Mouse (Mus musculus): ENCODE results near the gene Lsm7. TPM values are rescaled to one million over a fixed set of nuclear protein-coding genes. Genes with fewer than 3 reads are reported as not detected.

The Lsm7 gene
- polyA plus RNA-seq, 1 experiment = 67.0 TPM

- TF ChIP-seq POLR2A (IDR thresholded peaks at IDR 0.05; ENCODE audit: control insufficient read depth, low read depth, low read length) (no peak), CTCF (IDR thresholded peaks at IDR 0.05; ENCODE audit: control insufficient read depth, insufficient read depth, insufficient replicate concordance, low read depth, low read length) (no peak)
- Histone ChIP-seq H3K27ac (ENCODE audit: control insufficient read depth, insufficient read depth, low read depth, low read length) (no peak overlapping the region), H3K36me3 (ENCODE audit: control insufficient read depth, insufficient read depth, low read length) (no peaks in the 10 kb centered on the region; the same call in none of the 2 replicates), H3K4me1 (ENCODE audit: control insufficient read depth, insufficient read depth, low read length) (peaks cover 2% of the 10 kb centered on the region), H3K4me3 (ENCODE audit: control insufficient read depth, low read depth, low read length) (peak overlapping the region; percentile 26), H3K27me3 (ENCODE audit: control insufficient read depth, insufficient read depth, low read length) (no peaks in the 10 kb centered on the region)
Measured at GRCm38 (mm10) chr10:80856908-80857307, 1.9 kb upstream of the Lsm7 start.

- Histone ChIP-seq H3K4me1 (ENCODE audit: control insufficient read depth, insufficient read depth, low read length) (peaks cover 2% of the 10 kb centered on the region), H3K27ac (ENCODE audit: control insufficient read depth, insufficient read depth, low read depth, low read length) (no peak overlapping the region), H3K4me3 (ENCODE audit: control insufficient read depth, low read depth, low read length) (peak overlapping the region; percentile 81), H3K36me3 (ENCODE audit: control insufficient read depth, insufficient read depth, low read length) (no peaks in the 10 kb centered on the region; the same call in none of the 2 replicates), H3K27me3 (ENCODE audit: control insufficient read depth, insufficient read depth, low read length) (no peaks in the 10 kb centered on the region)
- TF ChIP-seq POLR2A (IDR thresholded peaks at IDR 0.05; ENCODE audit: control insufficient read depth, low read depth, low read length) (no peak), CTCF (IDR thresholded peaks at IDR 0.05; ENCODE audit: control insufficient read depth, insufficient read depth, insufficient replicate concordance, low read depth, low read length) (no peak)
Measured at GRCm38 (mm10) chr10:80856267-80856666, 1.3 kb upstream of the Lsm7 start.

- H3K4me3 ChIP-seq (ENCODE audit: control insufficient read depth, low read depth, low read length) = peak overlapping the region; percentile 81
- H3K4me1 ChIP-seq (ENCODE audit: control insufficient read depth, insufficient read depth, low read length) = peaks cover 2% of the 10 kb centered on the region
- no peaks in the 10 kb centered on the region for H3K27me3 ChIP-seq (ENCODE audit: control insufficient read depth, insufficient read depth, low read length)
- no peaks in the 10 kb centered on the region; the same call in none of the 2 replicates for H3K36me3 ChIP-seq (ENCODE audit: control insufficient read depth, insufficient read depth, low read length)
- H3K27ac ChIP-seq (ENCODE audit: control insufficient read depth, insufficient read depth, low read depth, low read length) = no peak overlapping the region
- TF ChIP-seq POLR2A (IDR thresholded peaks at IDR 0.05; ENCODE audit: control insufficient read depth, low read depth, low read length) (no peak), CTCF (IDR thresholded peaks at IDR 0.05; ENCODE audit: control insufficient read depth, insufficient read depth, insufficient replicate concordance, low read depth, low read length) (no peak)
Measured at GRCm38 (mm10) chr10:80855749-80856073, 702 bp upstream of the Lsm7 start.

GRCm38 (mm10) chr10:80848571-80848970 is 6.4 kb downstream of the Lsm7 start:
- H3K36me3 ChIP-seq (ENCODE audit: control insufficient read depth, insufficient read depth, low read length) = no peaks in the 10 kb centered on the region; the same call in none of the 2 replicates
- H3K27ac ChIP-seq (ENCODE audit: control insufficient read depth, insufficient read depth, low read depth, low read length) = no peak overlapping the region
- H3K4me1 ChIP-seq (ENCODE audit: control insufficient read depth, insufficient read depth, low read length) = peaks cover 7% of the 10 kb centered on the region
- H3K4me3 ChIP-seq (ENCODE audit: control insufficient read depth, low read depth, low read length) = no peak overlapping the region
- no peak for TF ChIP-seq CTCF (IDR thresholded peaks at IDR 0.05; ENCODE audit: control insufficient read depth, insufficient read depth, insufficient replicate concordance, low read depth, low read length)
- no peak for TF ChIP-seq POLR2A (IDR thresholded peaks at IDR 0.05; ENCODE audit: control insufficient read depth, low read depth, low read length)
- H3K27me3 ChIP-seq (ENCODE audit: control insufficient read depth, insufficient read depth, low read length) = no peaks in the 10 kb centered on the region

DNA sequence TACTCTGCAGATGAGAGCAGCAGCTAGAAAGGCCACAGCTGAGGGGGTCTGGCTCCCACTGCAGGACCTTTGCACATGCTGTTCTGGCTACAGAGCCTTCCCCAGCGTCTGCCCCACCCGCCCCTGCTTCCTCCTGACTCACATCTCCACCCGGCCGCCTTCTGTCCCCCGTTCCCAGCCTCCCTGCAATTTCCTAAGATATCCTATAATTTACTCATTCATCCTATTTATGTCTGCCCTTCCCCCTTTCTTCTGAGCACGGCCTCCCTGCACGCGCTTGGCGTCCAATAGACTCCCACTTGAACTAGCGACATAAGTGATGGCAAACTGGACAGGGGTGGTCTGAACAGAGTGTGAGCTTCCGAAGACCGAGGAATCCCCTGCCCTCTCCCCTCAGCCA is 9.3 kb downstream of the Lsm7 start:
- Histone ChIP-seq H3K27me3 (ENCODE audit: control insufficient read depth, insufficient read depth, low read length) (no peaks in the 10 kb centered on the region), H3K36me3 (ENCODE audit: control insufficient read depth, insufficient read depth, low read length) (no peaks in the 10 kb centered on the region), H3K4me3 (ENCODE audit: control insufficient read depth, low read depth, low read length) (no peak overlapping the region), H3K4me1 (ENCODE audit: control insufficient read depth, insufficient read depth, low read length) (peaks cover 10% of the 10 kb centered on the region), H3K27ac (ENCODE audit: control insufficient read depth, insufficient read depth, low read depth, low read length) (no peak overlapping the region)
- no peak for TF ChIP-seq CTCF (IDR thresholded peaks at IDR 0.05; ENCODE audit: control insufficient read depth, insufficient read depth, insufficient replicate concordance, low read depth, low read length)
- TF ChIP-seq POLR2A (IDR thresholded peaks at IDR 0.05; ENCODE audit: control insufficient read depth, low read depth, low read length) = no peak

GRCm38 (mm10) chr10:80845055-80845693 is 9.8 kb downstream of the Lsm7 start:
- H3K27me3 ChIP-seq (ENCODE audit: control insufficient read depth, insufficient read depth, low read length) = no peaks in the 10 kb centered on the region
- peaks cover 10% of the 10 kb centered on the region for H3K4me1 ChIP-seq (ENCODE audit: control insufficient read depth, insufficient read depth, low read length)
- no peak overlapping the region for H3K27ac ChIP-seq (ENCODE audit: control insufficient read depth, insufficient read depth, low read depth, low read length)
- no peaks in the 10 kb centered on the region for H3K36me3 ChIP-seq (ENCODE audit: control insufficient read depth, insufficient read depth, low read length)
- no peak for TF ChIP-seq CTCF (IDR thresholded peaks at IDR 0.05; ENCODE audit: control insufficient read depth, insufficient read depth, insufficient replicate concordance, low read depth, low read length)
- no peak for TF ChIP-seq POLR2A (IDR thresholded peaks at IDR 0.05; ENCODE audit: control insufficient read depth, low read depth, low read length)
- no peak overlapping the region for H3K4me3 ChIP-seq (ENCODE audit: control insufficient read depth, low read depth, low read length)

- H3K4me1 ChIP-seq (ENCODE audit: control insufficient read depth, insufficient read depth, low read length) = peaks cover 10% of the 10 kb centered on the region
- no peaks in the 10 kb centered on the region for H3K36me3 ChIP-seq (ENCODE audit: control insufficient read depth, insufficient read depth, low read length)
- H3K4me3 ChIP-seq (ENCODE audit: control insufficient read depth, low read depth, low read length) = peak within 1 kb of the TSS; percentile 31; the same call in 1 of the 2 replicates
- no peaks in the 10 kb centered on the region for H3K27me3 ChIP-seq (ENCODE audit: control insufficient read depth, insufficient read depth, low read length)
- H3K27ac ChIP-seq (ENCODE audit: control insufficient read depth, insufficient read depth, low read depth, low read length) = no peak within 1 kb of the TSS
- TF ChIP-seq CTCF (IDR thresholded peaks at IDR 0.05; ENCODE audit: control insufficient read depth, insufficient read depth, insufficient replicate concordance, low read depth, low read length) (no peak), POLR2A (IDR thresholded peaks at IDR 0.05; ENCODE audit: control insufficient read depth, low read depth, low read length) (no peak)
Measured at GRCm38 (mm10) chr10:80843931-80844547, 11.0 kb downstream of the Lsm7 start, which contains the start of gene Lingo3. TSS of gene Lingo3 (minus strand) at chr10:80844039.

Measured in testis, adult 2 months (tissue).